Mouse (Mus musculus): ENCODE measurements at regions not wholly inside any gene's neighbourhood (a gene's known extent, or its start where the extent isn't known, plus 50 kb on each side); places are given as distances from the start of the nearest gene placed in this dataset.

DNA sequence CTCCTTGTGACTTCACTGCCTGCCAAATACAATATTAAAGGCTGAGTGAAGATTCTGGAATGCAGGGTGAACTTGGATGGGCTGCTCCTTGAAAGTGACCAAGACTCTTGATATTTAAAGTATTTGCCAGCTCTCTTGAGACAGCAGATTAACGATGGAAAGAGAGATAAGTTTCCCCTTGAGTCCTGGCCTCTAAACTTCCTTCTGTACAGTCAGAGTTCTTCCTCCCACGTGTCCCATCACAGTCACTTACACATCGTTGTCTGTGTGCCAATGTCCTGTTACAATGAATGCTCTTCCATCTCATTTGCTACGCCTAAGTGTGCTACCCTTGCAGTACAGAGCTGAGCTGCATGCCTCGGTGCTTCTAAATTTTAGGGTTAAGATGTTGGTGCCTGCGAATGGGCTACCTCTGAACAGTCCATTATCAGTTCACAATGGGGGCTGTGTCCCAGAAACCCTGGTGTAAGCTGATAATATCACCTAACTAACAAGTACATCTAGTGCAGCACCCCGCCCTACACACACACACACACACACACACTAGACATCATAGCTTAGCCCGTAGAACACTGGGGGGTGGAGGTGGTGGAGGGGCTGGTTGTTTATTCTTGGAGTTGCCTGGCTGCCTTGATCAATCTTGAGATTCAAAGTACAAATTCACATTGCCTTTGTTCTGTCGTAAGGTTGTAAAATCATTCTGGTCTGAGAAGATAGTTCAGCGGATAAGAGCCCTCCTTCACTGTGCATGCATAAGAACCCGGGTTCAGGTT lies 207.9 kb upstream of the Pgrmc2 start:
- no peak for DNase-seq

GRCm38 (mm10) chr3:41288735-41289134 lies 205.9 kb upstream of the Pgrmc2 start:
- no peak for DNase-seq

DNA sequence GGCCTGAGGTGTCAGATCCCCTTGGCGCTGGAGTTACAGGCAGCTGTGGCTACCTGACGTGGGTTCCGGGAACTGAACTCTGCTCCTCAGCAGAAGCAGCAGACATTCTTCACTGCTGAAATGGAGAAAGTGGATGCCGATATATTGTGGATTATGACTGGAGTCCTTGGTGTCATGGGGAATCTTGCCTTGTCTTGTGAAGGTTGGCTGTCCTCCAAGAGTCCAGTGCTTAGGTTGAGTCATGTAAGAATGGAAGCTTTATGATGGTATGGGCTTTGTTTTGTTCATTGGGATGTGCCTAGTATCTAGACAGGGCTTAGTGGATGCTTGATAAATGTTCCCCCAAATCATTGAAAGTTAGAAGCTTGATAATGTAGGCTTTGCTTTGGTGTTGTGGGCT lies 205.2 kb upstream of the Pgrmc2 start:
- no peak for DNase-seq

- no peak for DNase-seq
Measured at GRCm38 (mm10) chr3:41285336-41285735, 202.5 kb upstream of the Pgrmc2 start.

GRCm38 (mm10) chr3:41284897-41285296 lies 202.1 kb upstream of the Pgrmc2 start:
- DNase-seq: no peak

GRCm38 (mm10) chr3:41282431-41283037 lies 199.7 kb upstream of the Pgrmc2 start:
- DNase-seq: no peak

GRCm38 (mm10) chr3:41276096-41276495 lies 193.2 kb upstream of the Pgrmc2 start:
- DNase-seq: no peak

DNA sequence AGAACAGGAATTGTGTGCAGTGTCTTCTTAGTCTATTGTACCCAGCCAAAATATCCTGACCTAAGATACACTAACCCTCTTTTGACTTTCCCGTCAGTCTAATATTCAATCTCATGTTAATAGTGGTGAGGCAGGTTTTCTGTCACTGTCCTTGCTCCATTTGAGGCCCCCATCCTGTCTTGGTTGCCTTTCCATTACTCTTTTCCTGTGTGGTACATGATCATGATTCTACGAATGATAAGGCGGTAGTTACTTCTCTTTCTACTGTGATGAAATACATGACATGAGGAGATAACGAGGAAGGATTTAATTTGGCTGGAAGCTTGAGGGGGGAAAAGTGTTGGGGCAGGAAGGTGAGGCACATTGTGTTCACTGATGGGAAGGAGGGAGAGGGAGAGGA lies 185.7 kb upstream of the Pgrmc2 start:
- no peak for DNase-seq

DNA sequence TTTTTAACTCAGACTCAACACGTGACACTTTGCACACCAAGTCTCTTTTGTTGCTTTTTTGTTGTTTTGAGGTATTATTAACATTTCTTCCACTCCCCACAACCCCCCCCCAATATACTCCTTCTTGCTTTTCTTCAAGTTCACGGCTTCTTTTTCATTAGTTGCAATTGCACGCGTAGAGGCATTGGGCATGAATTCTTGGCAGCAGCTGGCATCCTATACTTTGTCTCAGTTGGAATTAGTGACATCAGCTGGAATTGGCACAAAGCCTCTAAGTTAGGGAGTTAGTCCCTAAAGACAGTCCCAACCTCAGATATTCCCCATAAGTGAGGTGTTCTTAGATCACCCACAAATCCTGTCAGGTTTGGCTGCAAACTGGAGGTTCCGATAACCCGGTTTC lies 183.4 kb upstream of the Pgrmc2 start:
- no peak for DNase-seq

GRCm38 (mm10) chr3:41265399-41265798 lies 182.6 kb upstream of the Pgrmc2 start:
- no peak for DNase-seq

GRCm38 (mm10) chr3:41258291-41258690 lies 175.4 kb upstream of the Pgrmc2 start:
- DNase-seq: no peak

GRCm38 (mm10) chr3:41244960-41245359 lies 162.1 kb upstream of the Pgrmc2 start:
- DNase-seq: no peak

DNA sequence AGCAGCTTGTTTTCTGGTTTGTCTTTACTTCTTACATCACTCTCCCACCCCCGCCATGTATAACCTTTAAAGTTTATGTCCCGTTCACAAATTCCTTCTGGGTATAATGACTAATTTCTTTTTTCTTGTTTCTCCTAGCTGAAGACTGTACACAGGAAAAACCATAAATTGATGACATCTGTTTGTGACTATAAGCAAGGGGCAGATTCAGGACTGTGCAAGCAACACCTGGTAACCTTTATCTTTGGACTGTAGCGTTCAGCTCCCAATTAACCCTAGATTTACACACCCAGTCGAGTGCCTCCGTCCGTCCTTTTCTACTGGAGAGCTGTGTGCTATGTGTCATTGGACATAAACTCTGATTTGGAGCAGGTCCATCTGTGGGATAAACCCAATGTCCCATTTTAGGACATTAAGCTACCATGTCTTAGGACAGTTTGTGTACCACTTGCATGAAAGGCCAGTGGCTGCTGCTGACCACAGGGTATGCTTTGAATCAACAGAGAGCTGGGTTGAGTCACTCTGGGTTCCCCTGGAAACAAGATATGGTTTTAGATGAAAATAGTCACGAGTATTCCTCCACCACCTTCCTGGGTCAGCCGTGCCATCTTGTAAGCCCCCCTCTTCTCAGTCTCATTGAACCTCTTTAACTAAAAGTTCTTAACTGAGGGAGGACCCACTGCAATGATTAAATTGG lies 159.2 kb upstream of the Pgrmc2 start:
- no peak for DNase-seq

- no peak for DNase-seq
Measured at GRCm38 (mm10) chr3:41239801-41240200, 157.0 kb upstream of the Pgrmc2 start.

GRCm38 (mm10) chr3:41239246-41239645 lies 156.4 kb upstream of the Pgrmc2 start:
- DNase-seq: no peak

GRCm38 (mm10) chr3:41238046-41238445 lies 155.2 kb upstream of the Pgrmc2 start:
- DNase-seq: no peak

DNA sequence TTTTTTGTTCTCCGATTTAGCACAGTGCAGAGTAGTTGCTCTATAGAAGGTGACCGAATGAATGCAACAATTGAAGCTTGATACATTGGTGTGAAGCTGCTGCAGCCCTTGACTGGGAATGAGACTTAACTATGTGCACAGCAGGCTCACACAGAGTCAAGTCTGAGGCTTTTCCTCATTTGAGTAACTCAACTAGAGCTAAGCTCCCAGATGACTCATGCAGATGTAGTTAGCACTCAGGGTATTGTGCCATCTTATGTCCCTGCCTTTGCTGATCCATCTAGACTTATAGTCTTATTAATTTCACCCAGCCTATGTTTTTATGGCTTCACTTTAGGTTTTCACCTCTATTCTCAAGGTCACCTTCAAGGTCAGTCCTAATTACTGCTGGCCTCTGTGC lies 152.8 kb upstream of the Pgrmc2 start:
- DNase-seq: no peak

GRCm38 (mm10) chr3:41234994-41235393 lies 152.1 kb upstream of the Pgrmc2 start:
- DNase-seq: no peak

- no peak for DNase-seq
Measured at GRCm38 (mm10) chr3:41234191-41234590, 151.3 kb upstream of the Pgrmc2 start.

DNA sequence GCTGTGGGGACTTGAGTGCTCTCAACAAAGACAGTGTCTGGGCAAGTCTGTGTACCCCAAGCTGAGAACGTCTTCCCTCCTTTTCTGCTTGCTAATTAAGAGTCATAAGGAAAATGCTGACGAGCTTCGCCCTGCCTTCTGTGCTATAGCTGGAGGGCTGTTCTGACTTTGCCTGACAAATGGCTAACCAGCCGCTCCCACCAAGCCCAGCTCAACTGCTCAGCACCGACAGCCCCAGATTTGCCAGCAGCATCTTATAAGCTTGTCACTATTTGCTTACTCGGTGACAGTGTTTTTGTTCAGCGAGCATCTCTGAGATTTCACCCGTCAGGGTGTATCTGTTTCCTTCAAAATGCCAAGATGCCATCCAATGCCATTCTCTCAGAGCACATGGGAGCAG lies 150.6 kb upstream of the Pgrmc2 start:
- peak; percentile 19 for DNase-seq

- no peak for DNase-seq
Measured at GRCm38 (mm10) chr3:41230961-41231377, 148.1 kb upstream of the Pgrmc2 start.

- DNase-seq: no peak
Measured at GRCm38 (mm10) chr3:41229493-41229892, 146.6 kb upstream of the Pgrmc2 start.

- peak; percentile 39 for DNase-seq
Measured at GRCm38 (mm10) chr3:41228536-41228935, 145.7 kb upstream of the Pgrmc2 start.

DNA sequence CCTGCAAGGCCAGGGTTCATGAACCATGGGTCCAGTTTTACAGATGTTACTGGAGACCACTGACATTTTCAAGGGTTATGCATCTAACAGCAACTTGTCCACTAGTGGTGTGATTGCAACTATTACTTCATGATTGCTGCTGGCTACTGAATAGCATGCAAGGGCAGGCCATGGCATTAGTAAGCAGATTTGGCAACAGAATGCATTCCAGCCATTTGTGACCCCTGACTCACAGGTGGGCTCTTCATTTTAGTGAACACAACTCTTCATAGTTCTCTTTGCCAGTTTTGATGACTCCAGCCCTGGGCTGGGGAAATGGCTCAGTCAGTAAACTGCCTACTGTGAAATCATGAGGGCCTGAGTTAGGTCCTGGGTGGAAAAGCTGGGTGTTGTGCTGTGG lies 137.9 kb upstream of the Pgrmc2 start:
- no peak for DNase-seq
